Mouse (Mus musculus): Measurements from ENCODE around the gene Wwox. TPM values are rescaled to one million over a fixed set of nuclear protein-coding genes. Genes with fewer than 3 reads are reported as not detected.

The Wwox gene
- polyA plus RNA-seq, 1 experiment from 2014 or later: 14.0 TPM

DNA sequence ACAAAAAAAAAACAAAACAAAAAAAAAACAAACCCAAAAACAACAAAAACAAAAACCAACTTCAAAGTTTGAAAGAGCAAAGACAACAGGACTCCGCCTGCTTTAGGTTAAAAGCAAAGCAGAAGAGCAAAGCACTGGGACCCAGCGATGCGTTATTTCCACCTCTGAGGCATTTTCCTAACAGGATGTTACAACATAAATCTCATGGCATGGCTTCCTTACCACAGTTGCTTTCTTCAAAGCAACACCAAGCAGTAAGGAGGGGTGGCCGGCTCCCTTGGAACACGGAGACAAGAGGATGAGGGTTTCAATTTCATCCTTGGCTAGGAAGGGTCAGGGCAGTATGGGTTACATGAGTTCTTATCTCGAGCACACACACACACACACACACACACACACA is 20.6 kb upstream of the Wwox start:
- WGBS: 58% methylated on average over 6 of the region's 6 CpGs
- ATAC-seq (replicated peaks; ENCODE audit: low FRiP score, low TSS enrichment, low read depth): no peak
- Histone ChIP-seq H3K4me2 (ENCODE audit: low read length) (no peak overlapping the region), H3K27ac (ENCODE audit: low read depth) (no peak overlapping the region), H3K4me3 (ENCODE audit: low read depth, low read length) (no peak overlapping the region), H3K27me3 (replicated peaks; ENCODE audit: control insufficient read depth, insufficient read depth, low read length) (no peaks in the 10 kb centered on the region), H3K36me3 (ENCODE audit: control insufficient read depth, insufficient read depth, low read length) (no peaks in the 10 kb centered on the region), H3K9ac (ENCODE audit: low read length) (no peak overlapping the region), H3K9me3 (ENCODE audit: control insufficient read depth, low read length) (no peaks in the 10 kb centered on the region), H3K4me1 (replicated peaks; ENCODE audit: control insufficient read depth, insufficient read depth, low read length) (no peaks in the 10 kb centered on the region)
- DNase-seq (ENCODE audit: low spot score): no peak

DNA sequence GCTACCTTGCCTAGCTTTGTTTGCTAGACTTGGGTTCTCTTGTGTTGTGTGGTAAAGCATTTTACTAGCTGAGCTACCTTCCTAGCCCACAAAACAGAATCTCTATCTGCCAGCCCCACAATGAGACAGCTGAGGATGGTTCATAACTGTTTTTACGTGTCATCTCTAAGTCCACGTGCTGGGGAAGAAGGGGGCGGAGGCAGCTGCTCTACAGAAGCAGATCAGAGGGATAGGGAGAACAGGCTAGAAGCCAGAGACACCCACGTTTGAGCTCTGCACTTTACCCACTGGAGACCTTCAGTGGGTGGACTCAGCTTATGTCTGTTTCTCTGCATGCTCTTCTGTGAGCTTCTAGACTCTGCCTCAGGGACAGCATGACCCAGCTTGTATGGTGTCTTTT is 17.9 kb upstream of the Wwox start:
- WGBS: 79% methylated on average over 4 of the region's 4 CpGs
- no peak for ATAC-seq (replicated peaks; ENCODE audit: low FRiP score, low TSS enrichment, low read depth)
- Histone ChIP-seq H3K36me3 (ENCODE audit: control insufficient read depth, insufficient read depth, low read length) (no peaks in the 10 kb centered on the region), H3K9ac (ENCODE audit: low read length) (no peak overlapping the region), H3K9me3 (ENCODE audit: control insufficient read depth, low read length) (no peaks in the 10 kb centered on the region), H3K4me2 (ENCODE audit: low read length) (no peak overlapping the region), H3K4me1 (replicated peaks; ENCODE audit: control insufficient read depth, insufficient read depth, low read length) (no peaks in the 10 kb centered on the region), H3K4me3 (ENCODE audit: low read depth, low read length) (no peak overlapping the region), H3K27ac (ENCODE audit: low read depth) (no peak overlapping the region), H3K27me3 (replicated peaks; ENCODE audit: control insufficient read depth, insufficient read depth, low read length) (no peaks in the 10 kb centered on the region)
- DNase-seq (ENCODE audit: low spot score): no peak

DNA sequence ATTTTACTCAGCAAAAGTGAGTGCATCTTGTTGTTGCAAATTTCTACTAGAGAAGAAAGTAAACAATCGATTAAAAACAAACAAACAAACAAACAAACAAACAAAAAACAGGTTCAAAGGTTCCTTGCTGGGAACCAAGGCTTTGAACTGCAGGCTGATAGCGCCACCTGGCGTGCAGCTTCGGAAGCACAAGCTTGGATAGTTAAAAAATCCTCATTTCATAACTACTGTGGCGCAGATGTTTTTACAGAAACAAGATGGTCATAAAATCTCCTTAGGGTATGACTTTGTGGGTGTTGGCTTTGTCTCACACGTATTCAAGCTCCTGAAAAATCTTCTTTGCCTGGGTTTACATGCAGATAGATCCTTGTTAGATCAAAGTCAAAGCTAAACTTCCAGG is 1.2 kb upstream of the Wwox start:
- Histone ChIP-seq H3K27me3 (replicated peaks; ENCODE audit: control insufficient read depth, insufficient read depth, low read length) (no peaks in the 10 kb centered on the region), H3K4me2 (ENCODE audit: low read length) (no peak overlapping the region), H3K9me3 (ENCODE audit: control insufficient read depth, low read length) (no peaks in the 10 kb centered on the region), H3K9ac (ENCODE audit: low read length) (no peak overlapping the region), H3K27ac (ENCODE audit: low read depth) (no peak overlapping the region), H3K36me3 (ENCODE audit: control insufficient read depth, insufficient read depth, low read length) (no peaks in the 10 kb centered on the region), H3K4me1 (replicated peaks; ENCODE audit: control insufficient read depth, insufficient read depth, low read length) (peaks cover 7% of the 10 kb centered on the region; the same call in 1 of the 2 replicates), H3K4me3 (ENCODE audit: low read depth, low read length) (no peak overlapping the region)
- WGBS: 9% methylated on average over 6 of the region's 6 CpGs
- no peak for ATAC-seq (replicated peaks; ENCODE audit: low FRiP score, low TSS enrichment, low read depth)
- peak; percentile 79 for DNase-seq (ENCODE audit: low spot score)

DNA sequence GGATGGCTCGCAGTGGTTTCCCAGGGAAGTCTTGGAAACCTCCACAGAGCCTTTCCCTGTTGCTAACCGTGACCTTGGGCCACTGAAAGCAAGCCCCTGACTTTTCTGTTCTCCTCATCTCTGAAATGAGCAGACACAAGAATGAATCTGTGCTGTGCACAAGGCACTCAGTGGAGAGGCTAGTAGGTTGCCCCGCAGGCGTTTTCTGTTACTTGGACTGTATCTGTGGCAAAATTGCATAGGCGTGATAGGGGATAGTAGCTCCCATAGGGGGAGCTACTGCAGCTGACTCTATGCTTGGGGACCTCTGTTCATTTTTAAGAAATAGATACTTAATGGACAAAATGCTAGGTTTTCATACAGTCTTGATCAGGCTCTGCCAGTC is 742 bp downstream of the Wwox start:
- DNase-seq (ENCODE audit: low spot score): no peak
- H3K27me3 ChIP-seq (replicated peaks; ENCODE audit: control insufficient read depth, insufficient read depth, low read length): no peaks in the 10 kb centered on the region
- peaks cover 7% of the 10 kb centered on the region; the same call in 1 of the 2 replicates for H3K4me1 ChIP-seq (replicated peaks; ENCODE audit: control insufficient read depth, insufficient read depth, low read length)
- H3K4me2 ChIP-seq (ENCODE audit: low read length): peak overlapping the region; percentile 52
- H3K9ac ChIP-seq (ENCODE audit: low read length): peak overlapping the region; percentile 42
- H3K4me3 ChIP-seq (ENCODE audit: low read depth, low read length): peak overlapping the region; percentile 57
- WGBS: 28% methylated on average over 5 of the region's 5 CpGs
- no peaks in the 10 kb centered on the region for H3K9me3 ChIP-seq (ENCODE audit: control insufficient read depth, low read length)
- 0 out of 2 replicates have a peak, but pooled peaks cover 3% of the 10 kb centered on the region for H3K36me3 ChIP-seq (ENCODE audit: control insufficient read depth, insufficient read depth, low read length)
- peak overlapping the region; percentile 19; the same call in 1 of the 2 replicates for H3K27ac ChIP-seq (ENCODE audit: low read depth)
- ATAC-seq (replicated peaks; ENCODE audit: low FRiP score, low TSS enrichment, low read depth): no peak

DNA sequence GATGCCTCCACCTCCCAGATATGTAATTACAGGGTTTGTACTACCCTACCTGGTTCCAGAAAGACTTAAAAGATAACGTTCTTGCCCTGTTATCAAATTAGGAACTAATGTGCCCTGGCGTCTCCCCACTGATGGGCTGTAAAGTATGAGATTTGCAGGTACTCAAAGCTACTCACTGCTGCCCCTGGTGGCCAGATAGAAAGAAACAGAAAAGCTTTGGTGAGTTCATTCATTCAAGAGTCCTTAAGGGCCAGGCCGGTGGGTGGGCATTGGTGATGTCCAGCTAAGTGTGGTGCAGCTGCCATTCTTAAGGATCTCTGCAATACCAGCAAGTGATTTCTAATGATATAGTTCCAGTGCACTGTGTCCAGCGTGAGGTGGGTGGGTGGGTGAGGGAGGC is 2.2 kb downstream of the Wwox start:
- no peak for DNase-seq (ENCODE audit: low spot score)
- Histone ChIP-seq H3K9ac (ENCODE audit: low read length) (no peak overlapping the region), H3K4me3 (ENCODE audit: low read depth, low read length) (no peak overlapping the region), H3K9me3 (ENCODE audit: control insufficient read depth, low read length) (no peaks in the 10 kb centered on the region), H3K36me3 (ENCODE audit: control insufficient read depth, insufficient read depth, low read length) (0 out of 2 replicates have a peak, but pooled peaks cover 4% of the 10 kb centered on the region), H3K4me1 (replicated peaks; ENCODE audit: control insufficient read depth, insufficient read depth, low read length) (peaks cover 7% of the 10 kb centered on the region; the same call in 1 of the 2 replicates), H3K27ac (ENCODE audit: low read depth) (no peak overlapping the region), H3K27me3 (replicated peaks; ENCODE audit: control insufficient read depth, insufficient read depth, low read length) (no peaks in the 10 kb centered on the region), H3K4me2 (ENCODE audit: low read length) (no peak overlapping the region)
- ATAC-seq (replicated peaks; ENCODE audit: low FRiP score, low TSS enrichment, low read depth): no peak
- WGBS: 83% methylated on average over 4 of the region's 4 CpGs

DNA sequence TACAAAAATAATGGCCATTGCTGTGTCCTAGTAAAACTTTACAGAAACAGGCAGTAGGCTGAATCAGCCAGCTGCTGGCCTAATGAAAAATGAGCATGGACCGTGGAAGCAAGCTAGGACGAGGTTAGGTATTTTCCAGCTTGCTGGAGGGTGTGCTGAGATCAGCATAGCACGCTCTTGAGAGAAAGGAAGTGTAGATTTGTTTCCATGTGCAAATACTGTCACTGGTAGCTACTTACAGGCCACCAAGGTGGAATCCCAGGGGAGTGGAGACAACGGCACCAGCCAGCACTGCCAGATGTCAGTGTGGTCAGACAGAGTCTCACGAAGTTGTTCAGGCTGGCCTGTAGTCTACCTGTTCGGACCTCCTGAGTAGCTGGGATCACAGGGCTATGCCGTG is 7.4 kb downstream of the Wwox start:
- no peak overlapping the region for H3K27ac ChIP-seq (ENCODE audit: low read depth)
- H3K4me2 ChIP-seq (ENCODE audit: low read length): no peak overlapping the region
- no peaks in the 10 kb centered on the region for H3K27me3 ChIP-seq (replicated peaks; ENCODE audit: control insufficient read depth, insufficient read depth, low read length)
- DNase-seq (ENCODE audit: low spot score): no peak
- H3K36me3 ChIP-seq (ENCODE audit: control insufficient read depth, insufficient read depth, low read length): peaks cover 13% of the 10 kb centered on the region; the same call in 1 of the 2 replicates
- H3K4me1 ChIP-seq (replicated peaks; ENCODE audit: control insufficient read depth, insufficient read depth, low read length): no peaks in the 10 kb centered on the region
- no peak overlapping the region for H3K4me3 ChIP-seq (ENCODE audit: low read depth, low read length)
- H3K9me3 ChIP-seq (ENCODE audit: control insufficient read depth, low read length): no peaks in the 10 kb centered on the region
- WGBS: 68% methylated on average over 7 of the region's 7 CpGs
- ATAC-seq (replicated peaks; ENCODE audit: low FRiP score, low TSS enrichment, low read depth): no peak
- no peak overlapping the region for H3K9ac ChIP-seq (ENCODE audit: low read length)

DNA sequence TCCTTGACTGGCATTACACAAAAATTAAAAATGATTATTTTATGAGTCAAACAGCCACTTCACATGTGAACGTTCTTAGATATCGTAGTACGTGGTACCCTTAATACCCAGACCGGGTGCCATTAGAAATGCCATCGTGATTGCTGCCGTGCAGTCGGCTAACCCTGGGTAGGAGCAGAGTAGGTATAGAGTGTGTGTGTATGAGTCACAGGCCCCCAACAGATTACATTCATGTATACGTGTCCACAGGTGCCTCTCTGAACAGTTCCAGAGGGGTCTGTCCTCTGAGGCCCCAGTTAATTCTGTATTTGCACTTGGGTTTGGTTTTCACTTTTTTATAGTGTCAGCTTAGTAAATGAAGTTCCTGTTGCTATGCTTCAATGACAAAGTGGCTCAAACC is 12.8 kb downstream of the Wwox start:
- Histone ChIP-seq H3K27me3 (replicated peaks; ENCODE audit: control insufficient read depth, insufficient read depth, low read length) (no peaks in the 10 kb centered on the region), H3K4me3 (ENCODE audit: low read depth, low read length) (no peak overlapping the region), H3K36me3 (ENCODE audit: control insufficient read depth, insufficient read depth, low read length) (peaks cover 6% of the 10 kb centered on the region; the same call in 1 of the 2 replicates), H3K27ac (ENCODE audit: low read depth) (no peak overlapping the region), H3K9ac (ENCODE audit: low read length) (no peak overlapping the region), H3K4me2 (ENCODE audit: low read length) (no peak overlapping the region), H3K9me3 (ENCODE audit: control insufficient read depth, low read length) (no peaks in the 10 kb centered on the region), H3K4me1 (replicated peaks; ENCODE audit: control insufficient read depth, insufficient read depth, low read length) (peaks cover 3% of the 10 kb centered on the region; the same call in 1 of the 2 replicates)
- WGBS: 86% methylated on average over 8 of the region's 8 CpGs
- DNase-seq (ENCODE audit: low spot score): no peak
- no peak; the same call in 1 of the 2 replicates for ATAC-seq (replicated peaks; ENCODE audit: low FRiP score, low TSS enrichment, low read depth)

DNA sequence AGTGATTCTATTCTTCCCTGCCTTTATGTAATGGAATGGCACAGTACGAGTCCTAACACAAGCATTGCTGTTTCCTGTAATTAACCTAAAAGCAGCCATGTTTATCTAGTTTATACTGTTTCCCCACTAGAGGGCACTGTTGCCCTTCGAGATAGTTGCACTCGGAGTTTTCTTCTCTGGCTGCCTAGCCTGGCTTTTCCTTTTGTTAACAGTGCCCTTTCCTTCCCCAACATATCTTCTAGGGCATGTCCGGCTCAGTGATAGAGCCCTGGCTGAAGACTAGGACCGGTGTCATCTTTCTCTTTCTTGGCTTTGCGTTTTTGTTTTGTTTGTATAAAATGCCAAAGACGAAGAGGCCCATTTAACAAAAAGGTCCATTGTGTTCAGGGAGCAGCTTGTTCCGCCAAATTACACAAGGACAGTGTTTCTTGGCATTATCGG is 13.3 kb downstream of the Wwox start:
- peaks cover 8% of the 10 kb centered on the region; the same call in 1 of the 2 replicates for H3K4me1 ChIP-seq (replicated peaks; ENCODE audit: control insufficient read depth, insufficient read depth, low read length)
- peak; percentile 87 for DNase-seq (ENCODE audit: low spot score)
- H3K4me3 ChIP-seq (ENCODE audit: low read depth, low read length): no peak overlapping the region
- no peak overlapping the region for H3K9ac ChIP-seq (ENCODE audit: low read length)
- ATAC-seq (replicated peaks; ENCODE audit: low FRiP score, low TSS enrichment, low read depth): peak; percentile 56
- no peak overlapping the region for H3K4me2 ChIP-seq (ENCODE audit: low read length)
- H3K27me3 ChIP-seq (replicated peaks; ENCODE audit: control insufficient read depth, insufficient read depth, low read length): no peaks in the 10 kb centered on the region
- no peak overlapping the region for H3K27ac ChIP-seq (ENCODE audit: low read depth)
- WGBS: 15% methylated on average over 9 of the region's 9 CpGs
- H3K36me3 ChIP-seq (ENCODE audit: control insufficient read depth, insufficient read depth, low read length): peaks cover 6% of the 10 kb centered on the region; the same call in 1 of the 2 replicates
- H3K9me3 ChIP-seq (ENCODE audit: control insufficient read depth, low read length): no peaks in the 10 kb centered on the region

DNA sequence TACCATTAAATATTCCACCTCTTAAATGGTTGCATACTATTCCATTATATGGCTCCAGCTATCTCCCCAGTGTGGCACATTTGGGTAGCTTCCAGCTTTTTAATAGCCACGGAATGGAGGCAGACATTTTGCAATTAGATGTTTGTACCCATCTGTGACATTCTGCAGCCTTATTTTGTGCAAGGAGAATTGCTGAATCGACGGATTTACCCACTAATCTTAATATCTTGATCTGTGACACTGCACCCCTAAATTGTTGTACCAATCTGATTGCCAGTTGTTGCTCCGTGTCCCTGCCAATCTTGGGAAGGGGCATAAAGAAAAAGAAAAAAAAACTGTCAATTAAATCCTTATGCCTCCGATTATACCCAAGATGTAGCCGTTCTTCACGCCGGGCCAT is 15.8 kb downstream of the Wwox start:
- Histone ChIP-seq H3K4me3 (ENCODE audit: low read depth, low read length) (no peak overlapping the region), H3K4me2 (ENCODE audit: low read length) (no peak overlapping the region), H3K27me3 (replicated peaks; ENCODE audit: control insufficient read depth, insufficient read depth, low read length) (no peaks in the 10 kb centered on the region), H3K36me3 (ENCODE audit: control insufficient read depth, insufficient read depth, low read length) (0 out of 2 replicates have a peak, but pooled peaks cover 2% of the 10 kb centered on the region), H3K27ac (ENCODE audit: low read depth) (no peak overlapping the region), H3K4me1 (replicated peaks; ENCODE audit: control insufficient read depth, insufficient read depth, low read length) (peaks cover 14% of the 10 kb centered on the region), H3K9me3 (ENCODE audit: control insufficient read depth, low read length) (no peaks in the 10 kb centered on the region), H3K9ac (ENCODE audit: low read length) (no peak overlapping the region)
- DNase-seq (ENCODE audit: low spot score) (no peak), ATAC-seq (replicated peaks; ENCODE audit: low FRiP score, low TSS enrichment, low read depth) (no peak)
- 92% methylated on average over 8 of the region's 8 CpGs for WGBS
